Mouse (Mus musculus) megakaryocyte progenitor cell, adult 5-6 weeks (primary cell): ENCODE measurements around the gene Adamts2. TPM values are rescaled to one million over a fixed set of nuclear protein-coding genes. Genes with fewer than 3 reads are reported as not detected.

Experiments used
- ATAC-seq: replicated peaks from 2 replicates; pipeline ENCODE4 v1.8.0; 2016; ENCODE audit warnings: mild to moderate bottlenecking, moderate TSS enrichment, inconsistent platforms; ENCODE audit not compliant: poor library complexity
- total RNA-seq, 2 experiments: library from RNA; stranded (forward) in 1 of 2; stranded (reverse) in 1 of 2; fragments of 157-497, 149-512 nt in 1 of 2; fragments of 200-1000 nt in 1 of 2; gene quantifications; 2 replicates each; pipeline versions ENCODE4 v1.2.3 to v1.2.4; 2015 to 2017

Adamts2 gene
- total RNA-seq, 2 experiments from 2014 or later = not detected

GRCm38 (mm10) chr11:50725595-50725994, 123.7 kb downstream of the Adamts2 start:
- ATAC-seq = no peak

- ATAC-seq = no peak
Measured at GRCm38 (mm10) chr11:50726035-50726434, 124.2 kb downstream of the Adamts2 start.

- no peak for ATAC-seq
Measured at GRCm38 (mm10) chr11:50733146-50733545, 131.3 kb downstream of the Adamts2 start.

GRCm38 (mm10) chr11:50734129-50734528, 132.2 kb downstream of the Adamts2 start:
- ATAC-seq = no peak

GRCm38 (mm10) chr11:50736548-50736947, 134.7 kb downstream of the Adamts2 start:
- peak; percentile 58 for ATAC-seq

GRCm38 (mm10) chr11:50738436-50738835, 136.6 kb downstream of the Adamts2 start:
- ATAC-seq = no peak

GRCm38 (mm10) chr11:50739453-50739852, 137.6 kb downstream of the Adamts2 start:
- ATAC-seq = no peak

- no peak for ATAC-seq
Measured at GRCm38 (mm10) chr11:50742146-50742545, 140.3 kb downstream of the Adamts2 start.

GRCm38 (mm10) chr11:50744971-50745370, 143.1 kb downstream of the Adamts2 start:
- ATAC-seq = no peak

GRCm38 (mm10) chr11:50746508-50746907, 144.6 kb downstream of the Adamts2 start:
- ATAC-seq = no peak

GRCm38 (mm10) chr11:50750983-50751585, 149.2 kb downstream of the Adamts2 start:
- ATAC-seq = no peak

GRCm38 (mm10) chr11:50757741-50758140, 155.9 kb downstream of the Adamts2 start:
- no peak for ATAC-seq

GRCm38 (mm10) chr11:50766461-50766860, 164.6 kb downstream of the Adamts2 start:
- ATAC-seq = no peak

GRCm38 (mm10) chr11:50767039-50767438, 165.2 kb downstream of the Adamts2 start:
- peak; percentile 66 for ATAC-seq

GRCm38 (mm10) chr11:50768995-50769749, 167.3 kb downstream of the Adamts2 start:
- peak; percentile 86 for ATAC-seq

- no peak for ATAC-seq
Measured at GRCm38 (mm10) chr11:50771006-50771405, 169.1 kb downstream of the Adamts2 start.

GRCm38 (mm10) chr11:50797674-50798073, 195.8 kb downstream of the Adamts2 start:
- ATAC-seq = no peak

GRCm38 (mm10) chr11:50798836-50799235, 197.0 kb downstream of the Adamts2 start:
- ATAC-seq = no peak

GRCm38 (mm10) chr11:50814233-50814632, 212.3 kb downstream of the Adamts2 start:
- ATAC-seq = no peak

GRCm38 (mm10) chr11:50826214-50826613, 224.3 kb downstream of the Adamts2 start:
- no peak for ATAC-seq

GRCm38 (mm10) chr11:50827010-50827953, 225.4 kb downstream of the Adamts2 start, which contains the start of gene Zfp354c:
Gene Zfp354c (minus strand): TSS chr11:50827724.
- peak; percentile 100 for ATAC-seq
